Mouse (Mus musculus): ENCODE measurements around the gene Aarsd1.
"Not testable (repeated sequence)": the region's sequence is repeated elsewhere in the genome, so short reads cannot be mapped to it uniquely, and the experiment has no call there.

Aarsd1 gene

DNA sequence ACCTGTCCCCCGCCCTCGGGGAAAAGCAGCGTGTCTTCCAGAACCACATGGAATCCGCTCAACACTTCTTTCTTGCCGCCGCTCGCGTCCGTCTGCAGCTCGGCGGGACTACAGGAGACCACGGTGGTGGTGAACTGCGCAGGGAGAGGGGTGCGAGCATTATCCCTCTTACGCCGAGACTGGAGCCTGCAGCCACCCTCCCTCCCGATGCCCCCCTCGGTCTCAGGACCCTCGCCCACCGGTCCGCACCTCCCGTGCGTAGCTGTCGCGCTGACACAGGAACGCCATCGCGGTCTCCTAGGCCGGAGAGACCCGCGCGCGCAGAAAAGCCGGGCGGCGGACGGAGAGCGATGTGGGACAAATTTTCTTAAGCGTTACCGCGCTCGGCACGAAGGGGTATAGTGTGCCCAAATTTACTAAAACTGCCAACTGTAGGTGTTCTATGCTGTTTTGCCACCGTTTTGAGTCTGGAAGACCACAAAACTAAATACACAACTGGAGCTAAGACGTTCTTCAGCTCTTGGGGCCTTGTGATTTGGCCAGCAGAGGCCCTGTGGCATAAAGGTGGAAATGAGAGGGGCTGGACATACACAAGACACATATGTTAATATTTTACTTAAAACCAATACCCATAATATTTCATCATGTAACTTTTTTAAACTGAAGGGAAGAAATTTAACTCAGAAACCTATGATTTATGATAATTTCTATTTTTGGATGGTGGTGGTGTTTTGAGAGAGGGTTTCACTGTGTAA lies at the start of gene Aarsd1:
Gene Aarsd1 (minus strand): TSS at position 515 of the 755 bp plus-strand sequence.
- DNase-seq = peak; percentile 90

DNA sequence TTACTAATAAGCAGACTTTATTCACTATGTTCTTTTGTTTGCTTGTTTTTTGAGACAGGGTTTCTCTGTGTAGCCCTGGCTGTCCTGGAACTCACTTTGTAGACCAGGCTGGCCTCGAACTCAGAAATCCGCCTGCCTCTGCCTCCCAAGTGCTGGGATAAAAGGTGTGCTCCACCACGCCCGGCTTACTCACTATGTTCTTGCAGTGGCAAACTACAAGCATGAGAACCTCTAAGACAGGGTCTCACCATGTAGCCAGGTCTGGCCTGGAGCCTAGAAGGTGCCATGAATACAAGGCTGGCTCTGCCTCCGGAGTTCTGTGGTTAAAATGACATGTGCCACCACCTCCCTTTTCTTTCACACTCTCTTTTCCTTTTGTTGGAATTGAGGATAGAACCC lies 49.1 kb upstream of the Aarsd1 start:
- DNase-seq = not testable (repeated sequence)

GRCm38 (mm10) chr11:101465869-101466551 lies 48.6 kb upstream of the Aarsd1 start, which contains the start of gene Vat1:
Vat1 (minus strand) TSS chr11:101466230.
- peak; percentile 66 for DNase-seq

GRCm38 (mm10) chr11:101465101-101465868 lies 47.9 kb upstream of the Aarsd1 start:
- no peak for DNase-seq

DNA sequence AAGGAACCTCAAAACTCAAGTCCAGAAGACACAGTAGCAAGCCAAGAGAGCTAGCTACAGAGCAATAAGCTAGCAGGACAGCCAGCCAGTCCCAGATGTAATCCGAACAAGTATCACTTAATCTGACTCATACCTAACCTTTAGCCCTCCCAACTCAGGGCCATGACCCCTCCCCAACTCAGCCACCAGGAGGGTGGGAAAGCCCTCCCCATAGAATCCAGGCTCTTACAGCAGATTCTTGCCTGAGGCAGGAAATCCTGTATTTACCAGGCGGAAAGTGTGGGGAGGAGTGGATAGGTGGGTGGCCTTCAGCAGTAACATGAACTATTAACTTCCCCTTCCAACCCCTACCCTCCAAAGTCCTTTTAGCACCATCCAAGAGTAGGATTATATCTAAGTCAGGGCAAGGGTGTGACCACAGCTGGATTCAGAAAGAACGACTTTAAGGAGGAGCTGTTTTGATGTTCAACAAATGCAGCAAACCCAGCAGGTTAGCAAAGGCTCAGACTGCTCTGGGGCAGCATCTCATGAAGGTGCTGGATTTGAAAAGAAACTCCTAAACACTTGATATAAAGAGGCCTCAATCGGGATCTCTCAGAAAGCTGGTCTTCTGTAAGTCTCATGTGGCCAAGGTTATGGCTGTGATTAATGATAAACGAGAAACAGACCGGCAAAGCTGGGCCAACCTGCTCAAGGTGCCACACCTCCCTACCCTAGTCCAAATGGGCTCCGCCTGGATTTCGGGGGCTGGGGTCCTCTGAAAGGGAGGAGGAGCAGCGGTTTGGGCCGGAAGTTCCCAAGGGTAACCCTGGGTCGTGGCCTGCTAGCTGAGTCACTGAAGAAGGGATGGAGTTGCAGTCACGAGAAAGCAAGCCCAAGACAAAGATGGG lies 47.0 kb upstream of the Aarsd1 start, which contains the start of gene Rnd2:
Gene Rnd2 (plus strand): TSS at position 789 of the 890 bp plus-strand sequence.
- no peak for DNase-seq

- no peak for DNase-seq
Measured at GRCm38 (mm10) chr11:101462583-101463440, 45.4 kb upstream of the Aarsd1 start.

GRCm38 (mm10) chr11:101462141-101462540 lies 44.7 kb upstream of the Aarsd1 start:
- no peak for DNase-seq

GRCm38 (mm10) chr11:101460321-101460720 lies 42.9 kb upstream of the Aarsd1 start:
- DNase-seq = no peak

- no peak for DNase-seq
Measured at GRCm38 (mm10) chr11:101459716-101460115, 42.3 kb upstream of the Aarsd1 start.

- DNase-seq = no peak
Measured at GRCm38 (mm10) chr11:101458217-101458616, 40.8 kb upstream of the Aarsd1 start.

- DNase-seq = no peak
Measured at GRCm38 (mm10) chr11:101457631-101458030, 40.2 kb upstream of the Aarsd1 start.

GRCm38 (mm10) chr11:101455627-101456026 lies 38.2 kb upstream of the Aarsd1 start:
- no peak for DNase-seq

- no peak for DNase-seq
Measured at GRCm38 (mm10) chr11:101454702-101455101, 37.3 kb upstream of the Aarsd1 start.

DNA sequence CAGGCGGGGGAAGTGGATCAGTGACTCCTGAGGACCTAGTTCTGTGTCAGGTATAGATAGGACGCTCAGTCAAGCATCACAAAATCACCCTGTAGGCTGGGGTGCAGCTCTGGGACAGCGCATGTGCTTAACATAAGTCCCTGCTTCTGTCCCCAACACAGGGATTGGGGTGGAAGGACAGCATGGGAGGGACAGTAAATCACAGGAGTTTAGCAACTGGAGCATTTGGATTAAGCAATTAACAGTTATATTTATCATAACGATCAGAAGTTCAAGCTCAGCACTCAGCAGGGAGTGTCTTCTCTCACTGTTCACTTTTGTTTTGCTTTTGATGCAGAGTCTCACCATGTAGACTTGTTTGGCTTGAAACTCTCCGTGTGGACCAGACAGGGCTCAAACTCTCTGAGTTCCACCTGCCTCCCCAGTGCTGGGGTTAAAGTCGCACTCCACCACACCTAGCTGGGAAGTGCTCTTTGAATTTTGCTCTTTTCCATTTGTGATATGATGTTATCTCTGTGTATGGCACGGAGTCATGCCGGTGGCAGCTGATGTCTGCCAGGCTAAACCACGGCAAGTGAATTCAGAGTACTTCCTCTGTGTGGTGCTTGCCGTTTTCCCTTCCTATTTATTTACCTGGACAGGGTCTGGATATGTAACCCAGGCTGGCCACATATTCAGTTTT lies 34.8 kb upstream of the Aarsd1 start:
- DNase-seq = no peak

DNA sequence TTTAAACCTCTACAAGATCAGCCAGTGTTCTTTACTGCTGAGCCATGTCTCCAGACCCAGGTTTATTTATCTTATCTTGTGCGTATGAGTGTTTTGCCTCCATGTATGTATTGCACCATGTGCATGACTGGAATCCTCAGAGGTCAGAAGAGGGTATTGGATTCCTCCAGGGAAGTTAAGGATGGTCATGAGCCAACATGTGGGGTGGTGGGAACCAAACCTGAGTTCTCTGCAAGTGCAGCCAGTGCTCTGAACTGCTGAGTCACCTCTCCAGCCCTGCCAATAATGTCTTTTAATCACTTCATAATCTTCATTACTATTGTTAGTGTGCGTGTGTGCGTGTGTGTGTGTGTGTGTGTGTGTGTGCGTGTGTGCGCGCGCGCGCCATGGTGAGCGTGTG lies 34.1 kb upstream of the Aarsd1 start:
- DNase-seq = no peak

DNA sequence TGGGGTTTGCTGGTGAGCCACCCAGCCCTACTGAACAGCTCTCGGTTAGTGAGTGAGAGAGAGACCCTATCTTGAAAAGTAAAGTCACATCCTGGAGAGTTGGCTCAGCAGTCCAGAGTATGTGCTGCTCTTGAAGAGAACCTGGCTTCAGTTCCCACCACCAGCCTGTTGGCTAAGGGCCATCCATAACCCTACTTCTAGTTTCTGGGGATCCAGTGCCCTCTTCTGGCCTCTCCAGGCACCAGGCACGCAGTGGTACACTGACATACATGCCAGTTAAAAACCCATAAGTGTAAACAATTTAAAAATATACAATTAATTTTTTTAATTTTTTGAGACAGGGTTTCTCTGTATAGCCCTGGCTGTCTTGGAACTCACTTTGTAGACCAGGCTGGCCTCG lies 33.0 kb upstream of the Aarsd1 start:
- no peak for DNase-seq

DNA sequence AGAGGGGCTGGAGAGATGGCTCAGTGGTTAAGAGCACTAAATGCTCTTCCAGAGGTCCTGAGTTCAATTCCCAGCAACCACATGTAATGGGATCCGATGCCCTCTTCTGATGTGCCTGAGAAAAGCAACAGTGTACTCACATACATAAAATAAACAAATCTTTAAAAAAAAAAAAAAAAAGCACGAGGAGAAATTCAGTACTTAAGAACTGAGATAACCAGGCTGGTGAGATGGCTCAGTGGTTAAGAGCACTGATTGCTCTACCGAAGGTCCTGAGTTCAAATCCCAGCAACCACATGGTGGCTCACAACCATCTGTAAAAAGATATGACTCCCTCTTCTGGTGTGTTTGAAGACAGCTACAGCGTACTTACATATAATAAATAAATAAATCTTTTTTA lies 32.2 kb upstream of the Aarsd1 start:
- not testable (repeated sequence) for DNase-seq

- no peak for DNase-seq
Measured at GRCm38 (mm10) chr11:101448899-101449298, 31.5 kb upstream of the Aarsd1 start.

- DNase-seq = no peak
Measured at GRCm38 (mm10) chr11:101448274-101448746, 30.9 kb upstream of the Aarsd1 start, which contains the start of gene Ifi35. Ifi35 (plus strand) TSS chr11:101448407.

GRCm38 (mm10) chr11:101447786-101448185 lies 30.4 kb upstream of the Aarsd1 start:
- DNase-seq = no peak
